Mouse (Mus musculus) small intestine, adult 2 months (tissue): ENCODE measurements around the gene Ip6k1.

Source experiments
- CTCF ChIP-seq: fragments of 200-500 bp; IDR thresholded peaks from 2 replicates; pipeline ENCODE4 v1.5.1; 2012; ENCODE audit warnings: low read depth, mild to moderate bottlenecking, control low read depth, inconsistent platforms, low read length, moderate library complexity, mixed read lengths; ENCODE audit not compliant: insufficient replicate concordance, insufficient read length; ENCODE audit errors: extremely low read depth
- POLR2A ChIP-seq: fragments of 200-500 bp; IDR thresholded peaks from 2 replicates; pipeline ENCODE4 v1.6.1; 2012; ENCODE audit warnings: low read depth, mild to moderate bottlenecking, control low read depth, inconsistent platforms, low read length, moderate library complexity

GRCm38 (mm10) chr9:108032126-108032525 is 29.8 kb downstream of the Ip6k1 start:
- no peak for TF ChIP-seq CTCF
- no peak for TF ChIP-seq POLR2A
